8 mouse cellular contexts compared by ENCODE assay signal in genomic region chr11:59839459-59840126, GRCm38 (mm10). TPM values are rescaled to one million over a fixed set of nuclear protein-coding genes. Genes with fewer than 3 reads are reported as not detected.
DNase-seq lines count a peak whose midpoint lies in the region; ATAC-seq and TF ChIP-seq lines count a peak whose summit lies in the region.

TSS of gene Cops3 (minus strand) at chr11:59839838.

- under 1% methylated on average over 43 of the region's 43 CpGs for WGBS in forebrain, embryonic 10.5 days
- WGBS in heart, embryonic 15.5 days: under 1% methylated on average over 39 of the region's 43 CpGs
- WGBS in liver, embryonic 14.5 days (ENCODE audit: insufficient replicate concordance): under 1% methylated on average over 43 of the region's 43 CpGs
- 1% methylated on average over 43 of the region's 43 CpGs for whole genome bisulfite sequencing in neural tube, embryonic 11.5 days
- 2% methylated on average over 42 of the region's 43 CpGs for WGBS in stomach, postnatal 0 days

- peak; percentile 91 to 93 for DNase-seq in CD8-positive naive resting alpha-beta T cell, adult 2 months (ENCODE audit: low read depth in 2 of 2, low spot score in 2 of 2)
- peak; percentile 95 for DNase-seq in c-Kit-positive CD71-negative TER-119-negative erythroid progenitor cells, embryonic 14.5 days (ENCODE audit: low read depth)
- peak; percentile 98 for DNase-seq in forebrain, embryonic 10.5 days (ENCODE audit: extremely low spot score, low spot score)
- DNase-seq in kidney, postnatal 25 days: peak; percentile 98 to 99
- DNase-seq in liver, embryonic 14.5 days (ENCODE audit: low read depth in 3 of 3, low spot score in 3 of 3): peak; percentile 94 to 96 (median 95)
- peak; percentile 95 for DNase-seq in neural tube, embryonic 11.5 days (ENCODE audit: low spot score)
- peak; percentile 96 for DNase-seq in stomach, postnatal 0 days (ENCODE audit: low spot score)

- peak within 1 kb of the TSS; percentile 97 for H3K27ac ChIP-seq in forebrain, embryonic 10.5 days
- peak within 1 kb of the TSS; percentile 97 for H3K27ac ChIP-seq in heart, embryonic 15.5 days
- peak within 1 kb of the TSS; percentile 82 for H3K27ac ChIP-seq in liver, embryonic 14.5 days
- H3K27ac ChIP-seq in neural tube, embryonic 11.5 days (ENCODE audit: low read depth, low read length): peak within 1 kb of the TSS; percentile 92
- peak within 1 kb of the TSS; percentile 99 for H3K27ac ChIP-seq in stomach, postnatal 0 days (replicated peaks)

- no peaks in the 10 kb centered on the region for H3K27me3 ChIP-seq in forebrain, embryonic 10.5 days (ENCODE audit: poor library complexity, severe bottlenecking)
- H3K27me3 ChIP-seq in heart, embryonic 15.5 days: no peaks in the 10 kb centered on the region
- H3K27me3 ChIP-seq in liver, embryonic 14.5 days (ENCODE audit: control insufficient read depth, insufficient read depth, low read length): no peaks in the 10 kb centered on the region
- no peaks in the 10 kb centered on the region for H3K27me3 ChIP-seq in neural tube, embryonic 11.5 days (ENCODE audit: control insufficient read depth, insufficient read depth, low read length)
- H3K27me3 ChIP-seq in stomach, postnatal 0 days (ENCODE audit: control insufficient read depth, insufficient read depth, low read length): no peaks in the 10 kb centered on the region

- peaks cover 19% of the 10 kb centered on the region for H3K4me1 ChIP-seq in forebrain, embryonic 10.5 days
- H3K4me1 ChIP-seq in heart, embryonic 15.5 days (replicated peaks): peaks cover 22% of the 10 kb centered on the region
- H3K4me1 ChIP-seq in liver, embryonic 14.5 days (replicated peaks; ENCODE audit: control insufficient read depth in 2 of 2, insufficient read depth in 2 of 2, low read length in 1 of 2): peaks cover 14 to 16% of the 10 kb centered on the region in 2 experiments
- H3K4me1 ChIP-seq in neural tube, embryonic 11.5 days (ENCODE audit: control insufficient read depth, insufficient read depth, low read length): peaks cover 13% of the 10 kb centered on the region; the same call in 1 of the 2 replicates
- peaks cover 6% of the 10 kb centered on the region for H3K4me1 ChIP-seq in stomach, postnatal 0 days (replicated peaks; ENCODE audit: control insufficient read depth, insufficient read depth)

- H3K4me2 ChIP-seq in heart, embryonic 15.5 days: peak within 1 kb of the TSS; percentile 68
- H3K4me2 ChIP-seq in liver, embryonic 14.5 days (ENCODE audit: low read depth): peak within 1 kb of the TSS; percentile 88
- peak within 1 kb of the TSS; percentile 64 for H3K4me2 ChIP-seq in neural tube, embryonic 11.5 days (ENCODE audit: low read depth)
- peak within 1 kb of the TSS; percentile 57 for H3K4me2 ChIP-seq in stomach, postnatal 0 days (replicated peaks; ENCODE audit: low read depth)

- peak; percentile 27; the same call in 1 of the 2 replicates for TF ChIP-seq EP300 in liver, embryonic 14.5 days (IDR thresholded peaks at IDR 0.05; ENCODE audit: low read depth)
- TF ChIP-seq EP300 in stomach, postnatal 0 days (optimal IDR thresholded peaks at IDR 0.05): peak; percentile 76

- peak; percentile 96 for ATAC-seq in heart, embryonic 15.5 days (replicated peaks; ENCODE audit: insufficient number of reproducible peaks, insufficient read depth, low FRiP score, low read depth)
- ATAC-seq in liver, embryonic 14.5 days (ENCODE audit: insufficient read depth): peak; percentile 92
- peak; percentile 95 for ATAC-seq in neural tube, embryonic 11.5 days (ENCODE audit: insufficient read depth, low FRiP score, low TSS enrichment)
- peak; percentile 96 for ATAC-seq in stomach, postnatal 0 days (ENCODE audit: low FRiP score, low TSS enrichment)

- H3K36me3 ChIP-seq in forebrain, embryonic 10.5 days (replicated peaks): peaks cover 40% of the 10 kb centered on the region
- peaks cover 25% of the 10 kb centered on the region for H3K36me3 ChIP-seq in heart, embryonic 15.5 days
- peaks cover 11% of the 10 kb centered on the region for H3K36me3 ChIP-seq in liver, embryonic 14.5 days (replicated peaks; ENCODE audit: control insufficient read depth, insufficient read depth, low read depth)
- peaks cover 2% of the 10 kb centered on the region; the same call in 1 of the 2 replicates for H3K36me3 ChIP-seq in neural tube, embryonic 11.5 days (ENCODE audit: control insufficient read depth, insufficient read depth, low read length)
- no peaks in the 10 kb centered on the region for H3K36me3 ChIP-seq in stomach, postnatal 0 days (ENCODE audit: control insufficient read depth, insufficient read depth, low read length)

- TF ChIP-seq CTCF in liver, embryonic 14.5 days (IDR thresholded peaks at IDR 0.05; ENCODE audit: low read depth): no peak
- no peak for TF ChIP-seq CTCF in stomach, postnatal 0 days (IDR thresholded peaks at IDR 0.05; ENCODE audit: low read depth)

- H3K9ac ChIP-seq in heart, embryonic 15.5 days: peak within 1 kb of the TSS; percentile 88
- H3K9ac ChIP-seq in liver, embryonic 14.5 days (replicated peaks): peak within 1 kb of the TSS; percentile 91
- H3K9ac ChIP-seq in neural tube, embryonic 11.5 days (ENCODE audit: low read length): peak within 1 kb of the TSS; percentile 96
- H3K9ac ChIP-seq in stomach, postnatal 0 days (ENCODE audit: low read length): peak within 1 kb of the TSS; percentile 94

- no peaks in the 10 kb centered on the region for H3K9me3 ChIP-seq in forebrain, embryonic 10.5 days
- H3K9me3 ChIP-seq in heart, embryonic 15.5 days (replicated peaks): no peaks in the 10 kb centered on the region
- no peaks in the 10 kb centered on the region for H3K9me3 ChIP-seq in liver, embryonic 14.5 days (ENCODE audit: control insufficient read depth, low read length)
- no peaks in the 10 kb centered on the region for H3K9me3 ChIP-seq in neural tube, embryonic 11.5 days (ENCODE audit: control insufficient read depth, low read length)
- no peaks in the 10 kb centered on the region for H3K9me3 ChIP-seq in stomach, postnatal 0 days (ENCODE audit: control insufficient read depth, low read length)

- peak within 1 kb of the TSS; percentile 93 for H3K4me3 ChIP-seq in forebrain, embryonic 10.5 days
- peak within 1 kb of the TSS; percentile 80 for H3K4me3 ChIP-seq in heart, embryonic 15.5 days
- H3K4me3 ChIP-seq in liver, embryonic 14.5 days (ENCODE audit: insufficient read depth in 1 of 2, low read depth in 2 of 2, low read length in 2 of 2): peak within 1 kb of the TSS; percentile 82 to 84
- H3K4me3 ChIP-seq in neural tube, embryonic 11.5 days (ENCODE audit: low read depth, low read length): peak within 1 kb of the TSS; percentile 92
- peak within 1 kb of the TSS; percentile 97 for H3K4me3 ChIP-seq in stomach, postnatal 0 days (ENCODE audit: low read depth, low read length)

RNA-seq across cellular contexts. Expression of gene Cops3, which starts in this region (rescaled TPM):
- polyA plus RNA-seq in forebrain, embryonic 10.5 days (2016; fragmentation: Nextera tagmentation; extraction: Ambion mirVana): 256 and 258 TPM in 2 replicates
- 135 and 160 TPM in 2 replicates for polyA plus RNA-seq in heart, embryonic 15.5 days (2015; fragmentation: Nextera tagmentation; extraction: Ambion mirVana)
- polyA plus RNA-seq in liver, embryonic 14.5 days (2012; rRNA removed): 26.2 and 33.5 TPM in 2 replicates
- 108 and 112 TPM in 2 replicates for polyA plus RNA-seq in liver, embryonic 14.5 days (2014; fragmentation: Nextera tagmentation; extraction: Ambion mirVana)
- 247 and 252 TPM in 2 replicates for polyA plus RNA-seq in neural tube, embryonic 11.5 days (2014; fragmentation: Nextera tagmentation; extraction: Ambion mirVana)
- 90.8 and 92.8 TPM in 2 replicates for polyA plus RNA-seq in stomach, postnatal 0 days (2015; fragmentation: Nextera tagmentation; extraction: Ambion mirVana)

Comparison
In these comparisons a context has a peak if more than half of its experiments do, and no peak if none do; other contexts are left out.
1. Peak in every context shown above with its lines: DNase-seq, ATAC-seq, H3K4me3 ChIP-seq and H3K27ac ChIP-seq.